Mouse (Mus musculus): ENCODE measurements around the gene Foxp2. TPM values are rescaled to one million over a fixed set of nuclear protein-coding genes. Genes with fewer than 3 reads are reported as not detected.

Foxp2 gene
- polyA plus RNA-seq, 1 experiment: 5.1 TPM

DNA sequence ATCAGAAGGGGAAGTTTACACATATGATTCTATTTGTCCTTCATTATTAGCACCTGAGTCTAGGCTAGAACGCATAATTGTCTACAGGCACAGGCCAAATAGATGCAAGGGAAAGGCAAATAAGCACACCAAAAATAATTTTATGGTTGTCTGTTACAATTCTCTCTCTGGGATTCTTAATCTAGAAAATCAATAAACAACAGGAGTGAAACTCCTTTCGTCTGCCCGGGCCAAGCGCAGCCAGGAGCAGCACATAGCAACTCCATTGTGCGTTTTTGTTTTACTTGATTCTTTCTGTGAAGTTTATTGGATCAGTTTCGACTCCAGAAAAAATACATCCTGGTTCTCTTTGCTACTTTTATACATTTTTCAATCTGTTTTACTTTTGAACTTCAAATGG is 356.7 kb downstream of the Foxp2 start:
- Histone ChIP-seq H3K4me3 (replicated peaks; ENCODE audit: insufficient read depth, low read depth, low read length) (no peak overlapping the region), H3K27ac (ENCODE audit: insufficient read depth, low read length) (no peak overlapping the region), H3K27me3 (ENCODE audit: control insufficient read depth, insufficient read depth, low read length) (no peaks in the 10 kb centered on the region), H3K4me1 (ENCODE audit: control insufficient read depth, insufficient read depth, low read length) (no peaks in the 10 kb centered on the region)
- no peak for DNase-seq
- TF ChIP-seq POLR2A (IDR thresholded peaks at IDR 0.05; ENCODE audit: borderline replicate concordance, insufficient read depth, low read length) (no peak), CTCF (IDR thresholded peaks at IDR 0.05; ENCODE audit: borderline replicate concordance, insufficient read depth, low read depth, low read length) (no peak)
- WGBS: 17% methylated on average over 6 of the region's 6 CpGs

DNA sequence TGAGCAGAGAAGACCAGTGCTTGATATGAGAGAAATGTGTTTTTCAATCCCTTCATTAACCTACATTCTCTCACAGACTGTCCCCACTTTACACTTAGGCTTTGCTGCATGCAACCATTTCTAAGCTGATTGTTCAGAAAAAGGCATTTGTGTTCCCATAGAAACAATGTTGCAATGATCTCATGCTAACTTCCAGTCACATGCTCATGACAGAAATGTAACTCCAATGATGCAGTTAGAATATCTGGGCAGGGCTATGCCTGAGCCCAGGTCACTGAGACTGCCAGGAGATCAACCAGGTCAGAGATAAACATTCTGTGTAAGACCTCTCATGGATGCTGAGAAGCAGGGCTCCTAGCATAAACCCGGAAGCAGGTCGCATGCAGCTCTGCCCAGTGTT is 367.0 kb downstream of the Foxp2 start:
- no peaks in the 10 kb centered on the region for H3K27me3 ChIP-seq (ENCODE audit: control insufficient read depth, insufficient read depth, low read length)
- no peaks in the 10 kb centered on the region for H3K4me1 ChIP-seq (ENCODE audit: control insufficient read depth, insufficient read depth, low read length)
- H3K4me3 ChIP-seq (replicated peaks; ENCODE audit: insufficient read depth, low read depth, low read length): no peak overlapping the region
- TF ChIP-seq CTCF (IDR thresholded peaks at IDR 0.05; ENCODE audit: borderline replicate concordance, insufficient read depth, low read depth, low read length) (no peak), POLR2A (IDR thresholded peaks at IDR 0.05; ENCODE audit: borderline replicate concordance, insufficient read depth, low read length) (no peak)
- no peak for DNase-seq
- WGBS: 77% methylated on average over 2 of the region's 2 CpGs
- no peak overlapping the region for H3K27ac ChIP-seq (ENCODE audit: insufficient read depth, low read length)

DNA sequence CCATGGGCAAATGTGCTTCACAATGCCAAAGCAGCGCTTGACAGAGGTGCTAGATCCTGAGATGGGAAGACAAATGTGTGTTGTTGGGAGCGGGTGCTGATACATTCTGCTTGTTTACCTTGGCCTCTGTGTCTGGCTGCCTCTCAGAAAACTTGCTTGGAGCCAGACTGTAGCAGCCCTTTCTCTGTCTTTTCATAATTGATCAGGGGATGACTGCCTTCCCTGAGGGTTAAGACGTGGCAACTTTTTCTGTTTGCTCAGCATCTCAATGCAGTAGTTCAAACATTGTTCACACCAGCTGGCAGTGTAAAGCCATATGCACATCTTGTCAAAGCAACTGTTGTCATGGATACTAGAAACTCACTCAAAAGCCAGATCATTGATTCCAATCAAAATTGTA is 384.1 kb downstream of the Foxp2 start:
- Histone ChIP-seq H3K4me3 (replicated peaks; ENCODE audit: insufficient read depth, low read depth, low read length) (no peak overlapping the region), H3K27ac (ENCODE audit: insufficient read depth, low read length) (no peak overlapping the region), H3K27me3 (ENCODE audit: control insufficient read depth, insufficient read depth, low read length) (no peaks in the 10 kb centered on the region), H3K4me1 (ENCODE audit: control insufficient read depth, insufficient read depth, low read length) (no peaks in the 10 kb centered on the region)
- 31% methylated on average over 3 of the region's 3 CpGs for whole genome bisulfite sequencing
- TF ChIP-seq POLR2A (IDR thresholded peaks at IDR 0.05; ENCODE audit: borderline replicate concordance, insufficient read depth, low read length) (no peak), CTCF (IDR thresholded peaks at IDR 0.05; ENCODE audit: borderline replicate concordance, insufficient read depth, low read depth, low read length) (no peak)
- DNase-seq: no peak

DNA sequence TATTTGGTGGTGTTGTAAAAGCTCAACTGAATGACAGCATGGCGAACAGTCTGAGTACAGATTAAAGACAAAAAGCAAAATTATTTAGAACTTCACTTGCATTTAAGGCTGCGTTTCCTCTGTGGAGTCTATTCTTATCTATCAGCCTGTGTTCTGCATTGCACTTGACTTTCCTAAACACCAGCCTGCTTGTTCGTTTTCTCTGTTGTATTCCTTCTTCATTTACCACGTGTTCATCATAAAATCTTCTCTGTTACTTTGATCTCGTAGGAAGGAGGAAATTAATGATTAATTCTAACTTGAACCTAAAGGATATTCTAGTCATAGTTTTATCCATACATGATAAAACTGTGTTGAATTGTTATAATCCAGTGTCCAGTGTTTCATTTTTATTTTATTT is 392.9 kb downstream of the Foxp2 start:
- no peak for DNase-seq
- Histone ChIP-seq H3K27me3 (ENCODE audit: control insufficient read depth, insufficient read depth, low read length) (no peaks in the 10 kb centered on the region), H3K4me1 (ENCODE audit: control insufficient read depth, insufficient read depth, low read length) (no peaks in the 10 kb centered on the region), H3K4me3 (replicated peaks; ENCODE audit: insufficient read depth, low read depth, low read length) (no peak overlapping the region), H3K27ac (ENCODE audit: insufficient read depth, low read length) (no peak overlapping the region)
- TF ChIP-seq POLR2A (IDR thresholded peaks at IDR 0.05; ENCODE audit: borderline replicate concordance, insufficient read depth, low read length) (no peak), CTCF (IDR thresholded peaks at IDR 0.05; ENCODE audit: borderline replicate concordance, insufficient read depth, low read depth, low read length) (no peak)
- WGBS: 87% methylated on average over 5 of the region's 5 CpGs

DNA sequence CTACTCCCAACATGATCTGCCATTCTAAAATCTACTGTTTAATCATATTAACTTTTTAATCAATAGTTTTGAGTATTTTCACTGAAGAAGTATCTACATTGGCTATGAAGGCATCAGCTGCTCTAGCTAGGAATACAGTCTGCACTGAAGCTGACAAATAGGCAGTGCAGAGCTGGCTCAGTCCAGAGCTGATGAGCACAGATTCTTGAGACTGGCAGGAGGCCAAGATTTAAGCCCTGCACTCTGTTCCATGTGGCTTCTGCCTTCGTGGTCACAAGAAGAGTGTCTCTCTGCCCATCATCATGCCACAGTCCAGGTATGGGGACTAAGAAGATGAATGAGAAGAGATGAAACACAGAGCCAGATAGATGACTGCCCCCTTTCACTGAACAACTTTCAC is 398.1 kb downstream of the Foxp2 start:
- WGBS: 0% methylated on average over 1 of the region's 1 CpGs
- TF ChIP-seq CTCF (IDR thresholded peaks at IDR 0.05; ENCODE audit: borderline replicate concordance, insufficient read depth, low read depth, low read length): no peak
- TF ChIP-seq POLR2A (IDR thresholded peaks at IDR 0.05; ENCODE audit: borderline replicate concordance, insufficient read depth, low read length): no peak
- no peak overlapping the region for H3K4me3 ChIP-seq (replicated peaks; ENCODE audit: insufficient read depth, low read depth, low read length)

GRCm38 (mm10) chr6:15310671-15311070 is 409.5 kb downstream of the Foxp2 start:
- H3K4me1 ChIP-seq (ENCODE audit: control insufficient read depth, insufficient read depth, low read length): 0 out of 2 replicates have a peak, but pooled peaks cover 3% of the 10 kb centered on the region
- no peaks in the 10 kb centered on the region for H3K27me3 ChIP-seq (ENCODE audit: control insufficient read depth, insufficient read depth, low read length)
- WGBS: 7% methylated on average over 5 of the region's 5 CpGs
- peak in 1 of 2 experiments; percentile 5 for DNase-seq
- H3K4me3 ChIP-seq (replicated peaks; ENCODE audit: insufficient read depth, low read depth, low read length): no peak overlapping the region
- no peak for TF ChIP-seq POLR2A (IDR thresholded peaks at IDR 0.05; ENCODE audit: borderline replicate concordance, insufficient read depth, low read length)
- TF ChIP-seq CTCF (IDR thresholded peaks at IDR 0.05; ENCODE audit: borderline replicate concordance, insufficient read depth, low read depth, low read length): no peak
- H3K27ac ChIP-seq (ENCODE audit: insufficient read depth, low read length): no peak overlapping the region

More for the DNA sequence above, 398.1 kb downstream of the Foxp2 start:
- Histone ChIP-seq H3K27ac (ENCODE audit: insufficient read depth, low read length) (no peak overlapping the region), H3K4me1 (ENCODE audit: control insufficient read depth, insufficient read depth, low read length) (no peaks in the 10 kb centered on the region), H3K27me3 (ENCODE audit: control insufficient read depth, insufficient read depth, low read length) (no peaks in the 10 kb centered on the region)
- DNase-seq: no peak

GRCm38 (mm10) chr6:15316948-15317347 is 415.8 kb downstream of the Foxp2 start:
- WGBS: 91% methylated on average over 2 of the region's 2 CpGs
- H3K27ac ChIP-seq (ENCODE audit: insufficient read depth, low read length): no peak overlapping the region
- DNase-seq: no peak
- no peaks in the 10 kb centered on the region for H3K4me1 ChIP-seq (ENCODE audit: control insufficient read depth, insufficient read depth, low read length)
- no peaks in the 10 kb centered on the region for H3K27me3 ChIP-seq (ENCODE audit: control insufficient read depth, insufficient read depth, low read length)
- H3K4me3 ChIP-seq (replicated peaks; ENCODE audit: insufficient read depth, low read depth, low read length): no peak overlapping the region
- TF ChIP-seq POLR2A (IDR thresholded peaks at IDR 0.05; ENCODE audit: borderline replicate concordance, insufficient read depth, low read length): no peak
- no peak for TF ChIP-seq CTCF (IDR thresholded peaks at IDR 0.05; ENCODE audit: borderline replicate concordance, insufficient read depth, low read depth, low read length)

GRCm38 (mm10) chr6:15318343-15318742 is 417.2 kb downstream of the Foxp2 start:
- WGBS: 94% methylated on average over 2 of the region's 2 CpGs
- no peak for TF ChIP-seq CTCF (IDR thresholded peaks at IDR 0.05; ENCODE audit: borderline replicate concordance, insufficient read depth, low read depth, low read length)
- TF ChIP-seq POLR2A (IDR thresholded peaks at IDR 0.05; ENCODE audit: borderline replicate concordance, insufficient read depth, low read length): no peak
- no peak overlapping the region for H3K27ac ChIP-seq (ENCODE audit: insufficient read depth, low read length)
- H3K4me1 ChIP-seq (ENCODE audit: control insufficient read depth, insufficient read depth, low read length): no peaks in the 10 kb centered on the region
- no peak for DNase-seq
- no peaks in the 10 kb centered on the region for H3K27me3 ChIP-seq (ENCODE audit: control insufficient read depth, insufficient read depth, low read length)
- H3K4me3 ChIP-seq (replicated peaks; ENCODE audit: insufficient read depth, low read depth, low read length): no peak overlapping the region

All from cerebellum, adult 2 months (tissue).